Mouse (Mus musculus) ES-E14 (cell line): Measurements from ENCODE around the gene Cryaa. TPM values are rescaled to one million over a fixed set of nuclear protein-coding genes. Genes with fewer than 3 reads are reported as not detected.

Experiments used
- DNase-seq: peaks from one replicate; pipeline ENCODE4 v3.0.0-alpha.2; 2013; ENCODE audit warnings: low read depth, low spot score
- H3K27ac ChIP-seq: 2 replicates; pipeline ENCODE4 v1.5.1; 2012; ENCODE audit warnings: low read depth, mild to moderate bottlenecking, low read length, moderate library complexity, mixed read lengths; ENCODE audit not compliant: poor library complexity, insufficient read depth, severe bottlenecking
- H3K36me3 ChIP-seq: 2 replicates; pipeline ENCODE4 v1.6.1; 2012; ENCODE audit warnings: mild to moderate bottlenecking, low read length, moderate library complexity, mixed read lengths; ENCODE audit not compliant: control insufficient read depth, poor library complexity, insufficient read depth, severe bottlenecking
- H3K4me1 ChIP-seq, 2 experiments: fragments of 150-350 bp in 1 of 2; sonication (generic) in 1 of 2; 2 replicates each; pipeline ENCODE4 v1.6.1; 2012; ENCODE audit warnings: low read length in 2 of 2, mild to moderate bottlenecking in 1 of 2, mixed read lengths in 1 of 2; ENCODE audit not compliant: control insufficient read depth in 2 of 2, insufficient read depth in 2 of 2, poor library complexity in 1 of 2
- H3K4me3 ChIP-seq, 2 experiments: fragments of 150-350 bp in 1 of 2; sonication (generic) in 1 of 2; 2 replicates each; pipeline ENCODE4 v1.5.1; 2012; ENCODE audit warnings: low read length in 2 of 2, low read depth in 1 of 2, mild to moderate bottlenecking in 1 of 2, mixed read lengths in 1 of 2; ENCODE audit not compliant: insufficient read depth in 1 of 2, poor library complexity in 1 of 2, severe bottlenecking in 1 of 2
- H3K9ac ChIP-seq: 2 replicates; pipeline ENCODE4 v1.6.1; 2012; ENCODE audit warnings: low read depth, mild to moderate bottlenecking, low read length, mixed read lengths; ENCODE audit not compliant: poor library complexity, insufficient read depth, severe bottlenecking
- H3K9me3 ChIP-seq: fragments of 150-350 bp; sonication (generic); 2 replicates; pipeline ENCODE4 v1.6.1; 2012; ENCODE audit warnings: low read depth, mild to moderate bottlenecking, low read length; ENCODE audit not compliant: control insufficient read depth, insufficient read depth
- CHD2 ChIP-seq: IDR thresholded peaks from 2 replicates; pipeline ENCODE4 v1.6.1; 2014; ENCODE audit warnings: mild to moderate bottlenecking, low read depth, low read length, inconsistent platforms
- HCFC1 ChIP-seq: IDR thresholded peaks from 2 replicates; pipeline ENCODE4 v1.6.1; 2012; ENCODE audit warnings: low read length, inconsistent platforms, borderline replicate concordance; ENCODE audit not compliant: insufficient read depth
- MAFK ChIP-seq: IDR thresholded peaks from 2 replicates; pipeline ENCODE4 v1.6.1; 2014; ENCODE audit warnings: mild to moderate bottlenecking, low read depth, low read length, inconsistent platforms; ENCODE audit not compliant: insufficient read depth
- ZC3H11A ChIP-seq: IDR thresholded peaks from 2 replicates; pipeline ENCODE4 v1.6.1; 2012; ENCODE audit warnings: low read depth, mild to moderate bottlenecking, inconsistent platforms, low read length, borderline replicate concordance
- ZNF384 ChIP-seq: IDR thresholded peaks from 2 replicates; pipeline ENCODE4 v1.6.1; 2012; ENCODE audit warnings: low read depth, low read length, inconsistent platforms
- in situ Hi-C, 2 experiments: fragments of 600-800 bp; cut with MboI; formaldehyde crosslinking; loops; one replicate each; pipeline ENCODE4 v1.15.1; 2025; ENCODE audit warnings: low sequenced_read_pairs in 2 of 2, inconsistent platforms in 1 of 2; ENCODE audit not compliant: unreplicated experiment in 2 of 2
- total RNA-seq: library from RNA; depleted of rRNA; stranded (reverse); fragments of 300-350 nt; gene quantifications from 2 replicates; pipeline ENCODE4 v1.2.3, GENCODE M21; 2012

Cryaa gene
- total RNA-seq, 1 experiment: 0.36 TPM

DNA sequence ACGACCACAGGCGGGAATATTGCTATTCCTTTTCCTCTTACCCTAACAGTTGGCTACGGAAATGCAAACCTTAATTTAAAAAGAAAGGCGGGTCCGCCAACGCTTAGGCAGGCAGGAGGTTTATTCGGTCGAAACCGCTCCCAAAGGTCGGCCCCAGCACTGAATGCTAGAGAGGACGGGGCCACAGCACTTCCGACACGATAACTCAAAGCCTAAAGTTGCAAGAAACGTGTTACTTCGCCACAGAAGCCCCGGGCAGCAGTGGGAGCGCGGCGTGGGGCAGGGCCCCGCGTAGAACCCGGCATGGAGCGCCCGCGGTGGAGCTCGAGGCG, 19.5 kb upstream of the Cryaa start:
- no peak for DNase-seq

GRCm38 (mm10) chr17:31658468-31659185, 19.0 kb upstream of the Cryaa start, which contains the start of gene U2af1:
U2af1 (minus strand) TSS chr17:31658892.
- Histone ChIP-seq H3K4me3 (peak within 1 kb of the TSS; percentile 85 to 98), H3K9ac (peak within 1 kb of the TSS; percentile 99), H3K4me1 (peaks cover 0 to 13% of the 10 kb centered on the region in 2 experiments; a peak in 1 of 4 replicates), H3K27ac (peak within 1 kb of the TSS; percentile 91), H3K9me3 (no peaks in the 10 kb centered on the region), H3K36me3 (peaks cover 25% of the 10 kb centered on the region)
- TF ChIP-seq HCFC1 (peak; percentile 79), MAFK (no peak)
- DNase-seq: peak; percentile 93
- in situ Hi-C loops: no loop called here

More for the DNA sequence above, 19.5 kb upstream of the Cryaa start:
- Histone ChIP-seq H3K36me3 (peaks cover 30% of the 10 kb centered on the region), H3K4me1 (peaks cover 0 to 13% of the 10 kb centered on the region in 2 experiments; a peak in 1 of 4 replicates), H3K4me3 (peak overlapping the region; percentile 85 to 98), H3K9me3 (no peaks in the 10 kb centered on the region), H3K9ac (peak overlapping the region; percentile 99), H3K27ac (peak overlapping the region; percentile 91)
- in situ Hi-C loops: no loop called here
- TF ChIP-seq ZNF384 (no peak), CHD2 (no peak), HCFC1 (no peak), MAFK (no peak), ZC3H11A (no peak)

- Histone ChIP-seq H3K27ac (no peak overlapping the region), H3K9me3 (no peaks in the 10 kb centered on the region), H3K36me3 (peaks cover 10% of the 10 kb centered on the region), H3K9ac (no peak overlapping the region), H3K4me3 (no peak overlapping the region), H3K4me1 (peaks cover 0 to 7% of the 10 kb centered on the region in 2 experiments; a peak in 2 of 4 replicates)
- DNase-seq: no peak
- TF ChIP-seq CHD2: no peak
- TF ChIP-seq MAFK: no peak
- TF ChIP-seq HCFC1: no peak
- no peak for TF ChIP-seq ZC3H11A
- no peak for TF ChIP-seq ZNF384
- in situ Hi-C loops: loop anchor here in 1 of 2 experiments (10.0 kb wide), 1 partner anchor 146 kb away; the partner anchor contains the start of gene Wdr4
Observed at GRCm38 (mm10) chr17:31660661-31661250, 16.9 kb upstream of the Cryaa start.

GRCm38 (mm10) chr17:31662855-31663254, 14.8 kb upstream of the Cryaa start:
- Histone ChIP-seq H3K9ac (no peak overlapping the region), H3K9me3 (no peaks in the 10 kb centered on the region), H3K4me3 (no peak overlapping the region), H3K36me3 (no peaks in the 10 kb centered on the region), H3K27ac (no peak overlapping the region), H3K4me1 (peaks cover 0 to 5% of the 10 kb centered on the region in 2 experiments; a peak in 2 of 4 replicates)
- TF ChIP-seq ZC3H11A (0 out of 2 replicates have a peak, but pooled peaks have one; percentile 12), MAFK (no peak)
- in situ Hi-C loops: loop anchor here in 1 of 2 experiments (10.0 kb wide), 1 partner anchor 148 kb away; the partner anchor contains the start of gene Wdr4
- DNase-seq: no peak
